Mouse (Mus musculus): ENCODE data around the gene Glis1.

The Glis1 gene

DNA sequence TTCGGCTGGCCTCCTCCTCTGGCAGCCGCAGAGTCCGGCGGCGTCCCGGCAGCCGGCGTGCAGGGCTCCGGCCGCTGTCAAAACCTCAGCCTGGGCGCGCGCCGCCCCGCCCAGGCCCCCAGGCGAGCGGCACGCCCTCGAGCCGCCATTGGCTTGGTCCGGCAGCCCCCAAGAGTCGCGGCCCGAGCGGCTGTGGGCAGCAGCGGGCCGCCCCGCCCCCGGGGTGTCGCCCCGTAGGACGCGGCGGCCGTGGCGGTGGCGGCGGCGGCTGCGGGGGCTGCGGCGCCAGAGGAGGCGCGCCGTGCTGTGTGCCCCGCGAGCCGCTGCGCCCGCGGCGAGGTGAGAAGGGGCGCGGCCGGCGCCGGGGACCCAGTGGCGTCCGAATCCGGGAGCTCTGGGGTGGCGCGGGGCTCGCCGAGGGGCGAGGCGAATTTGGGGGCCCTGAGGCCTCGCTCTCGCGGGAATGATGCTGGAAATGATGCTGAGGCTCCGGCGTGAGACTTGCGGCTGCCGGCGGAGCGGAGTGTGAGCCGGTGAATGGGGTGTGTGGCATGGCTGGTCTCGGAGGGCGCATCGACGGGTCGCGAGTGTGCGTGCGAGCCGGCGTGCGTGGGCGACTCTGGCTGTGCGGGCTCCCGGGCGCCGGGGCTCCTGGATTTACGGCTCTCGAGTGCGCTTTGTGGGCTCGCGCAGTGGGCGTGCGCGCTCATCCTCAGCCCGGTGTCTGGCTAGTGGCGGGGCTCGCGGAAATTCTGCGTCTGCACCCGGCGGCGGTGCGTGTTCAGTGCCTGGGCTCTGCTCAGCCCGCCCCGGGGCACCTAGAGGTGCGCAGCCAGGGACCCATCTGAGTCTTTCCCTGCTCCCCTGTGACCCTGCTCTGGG is at the start of gene Glis1:
TSS of gene Glis1 (plus strand) at position 236 of the 882 bp plus-strand sequence.
- DNase-seq = peak; percentile 62

DNA sequence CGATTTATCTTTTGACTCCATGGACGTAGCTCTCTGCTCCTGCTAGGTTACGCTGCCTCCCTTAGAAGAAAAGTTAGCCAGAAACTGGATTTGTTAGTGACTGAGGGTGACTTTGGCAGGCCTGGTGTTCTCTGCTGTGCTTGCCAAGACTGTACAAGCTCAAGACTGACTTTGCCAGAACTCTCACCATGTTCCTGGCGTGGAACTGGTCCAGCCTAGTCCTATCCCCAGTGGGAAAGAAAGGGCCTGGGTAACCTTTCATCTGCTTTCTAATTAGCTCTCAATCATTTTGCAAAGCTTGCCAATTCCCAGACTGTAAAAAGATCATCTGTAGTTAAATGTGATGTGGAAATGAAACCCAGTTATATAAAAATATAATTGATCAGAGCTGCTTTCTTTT is 47.4 kb upstream of the Glis1 start:
- peak; percentile 10 for DNase-seq

DNA sequence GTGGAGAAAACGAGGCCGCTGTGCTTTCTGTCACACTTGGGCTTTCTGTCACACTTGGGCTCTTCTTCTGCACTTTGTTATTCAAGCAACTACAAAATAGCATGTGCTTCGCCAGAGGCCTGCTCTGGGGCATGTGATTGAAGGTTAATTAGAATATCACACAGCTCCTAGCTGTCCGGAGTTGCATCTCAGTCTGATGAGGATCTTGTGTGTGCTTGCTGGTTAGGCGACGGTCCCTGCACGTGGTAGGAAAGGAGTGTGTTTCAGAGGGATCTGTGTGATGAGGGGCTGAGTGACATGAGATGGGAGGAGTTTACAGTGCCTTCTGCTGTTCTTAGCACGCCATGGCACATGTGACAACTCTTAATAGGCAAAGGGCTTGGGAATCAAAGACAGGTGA is 46.9 kb upstream of the Glis1 start:
- DNase-seq = no peak

DNA sequence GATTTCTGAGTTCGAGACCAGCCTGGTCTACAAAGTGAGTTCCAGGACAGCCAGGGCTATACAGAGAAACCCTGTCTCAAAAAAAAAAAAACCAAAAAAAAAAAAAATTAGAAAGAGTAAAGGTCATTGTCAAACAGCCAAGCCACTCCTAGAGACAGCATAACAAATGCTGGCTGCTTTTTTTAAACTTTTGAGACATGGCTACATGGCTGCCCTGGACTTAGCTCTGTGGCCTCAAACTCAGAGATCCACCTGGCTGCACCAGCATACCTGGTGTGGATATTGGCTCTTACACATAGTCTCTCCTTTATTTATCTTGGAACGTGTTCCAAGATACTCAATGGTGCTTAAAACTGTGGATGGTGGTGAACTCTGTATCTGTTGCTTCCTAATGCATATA is 46.1 kb upstream of the Glis1 start:
- DNase-seq = no peak

DNA sequence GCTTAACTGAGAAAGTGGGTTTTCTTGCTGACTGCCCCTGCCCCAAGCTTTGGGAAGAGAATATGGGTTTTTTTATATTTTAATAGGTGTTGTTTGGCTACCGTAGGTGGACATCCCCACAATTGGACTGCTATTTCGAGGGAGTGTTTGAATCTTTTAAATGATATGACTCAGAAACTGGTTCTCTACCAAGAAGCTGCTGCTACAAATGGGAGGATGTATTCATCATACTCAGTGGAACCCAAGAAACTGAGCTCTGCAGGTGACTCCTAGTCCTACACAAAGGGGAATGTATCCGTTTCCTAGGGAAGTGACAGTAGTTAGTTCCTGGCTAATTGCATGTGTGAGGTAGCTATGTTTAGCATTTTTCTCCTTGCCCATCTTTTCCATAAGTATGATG is 45.0 kb upstream of the Glis1 start:
- DNase-seq = no peak

DNA sequence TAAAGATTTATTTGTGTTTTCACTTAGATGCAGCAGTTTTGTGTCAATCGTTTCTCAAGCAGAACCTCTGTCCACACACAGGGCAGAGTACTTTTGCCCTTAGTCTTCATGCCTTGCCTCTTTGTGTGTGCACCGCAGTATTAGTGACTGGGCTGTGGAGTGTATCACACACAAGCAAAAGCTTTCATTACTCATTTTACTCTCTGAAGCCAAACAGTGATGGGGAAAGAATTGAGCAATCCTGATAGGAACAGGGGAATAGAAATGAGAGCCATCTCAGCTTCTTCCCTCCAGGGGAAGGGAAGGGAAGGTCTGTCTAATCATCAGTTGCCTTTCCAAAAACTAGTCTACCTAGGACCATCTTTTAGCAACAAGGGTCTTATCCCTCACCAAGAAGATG is 40.6 kb upstream of the Glis1 start:
- DNase-seq = no peak

DNA sequence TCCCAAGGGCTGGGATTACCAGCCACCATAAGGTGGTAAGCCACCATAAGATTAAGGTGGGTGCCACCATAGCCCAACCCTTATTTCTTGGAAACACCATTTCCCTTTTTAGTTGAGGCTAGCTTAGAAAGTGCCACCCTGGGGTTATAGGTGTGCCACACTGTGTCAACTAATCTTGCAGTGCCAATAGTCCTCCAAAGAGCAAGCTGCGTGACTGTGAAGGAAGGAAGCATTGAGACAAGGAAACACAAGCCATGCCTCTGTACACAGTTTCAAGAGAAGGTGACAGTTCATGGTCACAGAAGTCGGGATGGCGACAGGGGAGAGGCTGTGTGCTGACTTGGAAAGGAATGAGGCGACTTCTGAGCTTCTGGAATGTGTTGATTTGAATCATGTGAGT is 14.2 kb upstream of the Glis1 start:
- no peak for DNase-seq

DNA sequence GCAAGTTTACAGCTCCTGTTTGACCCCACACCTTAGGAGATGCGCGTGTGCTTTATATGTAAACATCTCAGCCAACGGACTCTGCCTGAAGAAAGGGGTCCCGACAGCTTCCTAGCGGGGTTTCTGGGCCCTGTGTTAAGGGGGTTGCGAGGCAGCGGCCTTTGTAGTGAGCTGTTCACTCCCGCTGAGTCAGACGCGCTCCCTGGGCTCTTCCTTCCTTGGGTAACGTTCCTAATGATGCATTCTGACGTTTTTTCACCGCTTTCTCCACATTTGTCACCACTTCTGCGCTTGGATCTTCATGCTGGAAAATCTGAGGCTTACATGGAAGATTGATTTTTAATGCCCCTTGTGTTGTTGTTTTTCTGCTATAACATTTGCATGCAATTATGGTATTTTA is 12.7 kb upstream of the Glis1 start:
- no peak for DNase-seq

DNA sequence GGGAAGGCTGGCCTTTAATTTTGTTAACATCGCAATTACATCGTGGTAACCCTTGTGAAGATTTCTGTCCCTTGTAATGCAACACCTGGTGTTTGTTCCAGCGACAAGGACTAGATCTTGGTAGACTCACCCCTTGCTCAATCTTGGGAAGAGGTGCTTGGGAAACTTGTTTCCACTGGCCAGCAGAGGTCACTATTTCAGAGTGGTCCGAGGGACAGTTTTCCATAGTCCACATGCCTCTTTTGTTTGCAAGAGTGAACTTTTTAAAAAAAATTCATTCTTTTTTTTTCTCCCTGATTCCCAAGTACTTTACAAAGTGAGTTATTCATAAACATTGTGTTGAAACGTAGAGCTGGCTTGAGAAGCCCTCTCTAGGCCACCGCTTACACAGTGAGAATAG is 12.2 kb upstream of the Glis1 start:
- DNase-seq = peak; percentile 50

DNA sequence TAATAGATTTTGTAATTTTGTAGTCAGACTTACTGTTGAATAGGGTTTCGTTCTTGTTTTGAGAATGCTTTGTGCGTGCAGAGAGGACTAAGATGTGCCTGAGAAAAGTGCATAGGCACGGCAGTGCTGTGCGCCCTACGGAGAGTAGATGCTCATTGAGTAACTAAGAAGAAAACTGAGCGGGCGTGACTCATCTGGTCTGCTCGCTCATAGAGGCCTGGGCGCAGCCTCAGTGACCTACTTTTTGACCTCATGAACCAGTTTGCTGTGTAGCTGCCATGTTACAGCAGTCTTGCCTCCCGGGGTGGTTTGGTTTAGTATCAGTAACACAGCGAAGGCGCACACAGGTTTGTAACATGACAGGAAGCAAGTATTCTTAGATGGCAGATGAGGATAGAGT is 8.8 kb upstream of the Glis1 start:
- no peak for DNase-seq

DNA sequence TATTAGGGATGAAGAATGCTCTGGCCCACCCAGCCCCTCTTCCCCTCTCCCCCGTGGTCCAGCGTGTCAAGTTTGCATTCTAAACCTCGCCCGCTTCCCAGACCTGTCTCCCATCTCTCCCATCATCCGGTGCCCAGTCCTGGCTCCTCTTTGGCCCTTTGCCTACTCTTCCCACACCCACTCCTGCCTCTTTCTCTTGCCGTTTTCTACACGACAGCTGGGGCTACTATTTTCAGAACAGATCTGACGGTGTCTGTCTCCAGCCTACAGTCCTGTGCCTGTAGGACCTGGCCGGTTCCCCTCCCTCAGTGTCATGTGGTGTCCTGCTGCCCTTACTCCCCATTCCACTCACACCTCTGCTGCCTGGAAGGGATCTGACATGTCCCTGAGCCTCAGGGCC is 7.8 kb upstream of the Glis1 start:
- DNase-seq = no peak

DNA sequence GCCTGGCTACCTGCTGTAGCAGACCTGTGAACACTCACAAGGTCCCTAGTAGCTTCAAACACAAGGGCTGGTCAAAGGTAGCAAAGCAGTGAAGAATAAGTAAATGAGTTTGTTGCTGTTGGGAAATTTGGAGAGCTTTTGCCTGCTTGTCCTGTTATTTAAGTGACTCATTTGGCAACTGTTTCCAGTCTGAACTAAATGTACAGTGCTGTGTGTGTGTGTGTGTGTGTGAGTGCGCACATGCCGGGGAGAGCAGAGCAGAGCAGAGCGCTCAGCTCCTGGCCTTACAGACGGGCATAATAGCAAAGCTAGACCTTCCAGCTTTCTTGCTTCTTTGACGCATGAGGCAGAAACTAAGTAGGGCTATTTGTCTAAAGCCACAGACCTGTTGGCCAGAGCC is 1.7 kb upstream of the Glis1 start:
- no peak for DNase-seq

DNA sequence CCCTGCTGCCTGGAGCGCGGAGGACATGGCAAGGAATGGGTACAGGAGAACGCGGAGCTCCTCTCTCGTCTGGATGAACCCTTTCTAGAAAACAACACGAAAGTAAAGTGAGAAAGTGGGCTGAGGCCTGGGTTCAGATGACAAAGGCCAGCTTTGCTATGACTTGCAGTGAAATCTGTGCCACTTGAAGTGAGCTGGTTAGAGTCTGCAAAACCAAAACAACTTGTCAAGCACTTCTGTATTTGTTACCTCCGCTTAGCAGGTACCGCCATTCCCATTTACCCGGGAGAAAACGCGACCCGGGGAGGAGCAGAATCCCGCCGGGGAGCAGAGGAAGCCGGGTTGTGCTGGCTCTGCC is 414 bp upstream of the Glis1 start:
- DNase-seq = no peak

DNA sequence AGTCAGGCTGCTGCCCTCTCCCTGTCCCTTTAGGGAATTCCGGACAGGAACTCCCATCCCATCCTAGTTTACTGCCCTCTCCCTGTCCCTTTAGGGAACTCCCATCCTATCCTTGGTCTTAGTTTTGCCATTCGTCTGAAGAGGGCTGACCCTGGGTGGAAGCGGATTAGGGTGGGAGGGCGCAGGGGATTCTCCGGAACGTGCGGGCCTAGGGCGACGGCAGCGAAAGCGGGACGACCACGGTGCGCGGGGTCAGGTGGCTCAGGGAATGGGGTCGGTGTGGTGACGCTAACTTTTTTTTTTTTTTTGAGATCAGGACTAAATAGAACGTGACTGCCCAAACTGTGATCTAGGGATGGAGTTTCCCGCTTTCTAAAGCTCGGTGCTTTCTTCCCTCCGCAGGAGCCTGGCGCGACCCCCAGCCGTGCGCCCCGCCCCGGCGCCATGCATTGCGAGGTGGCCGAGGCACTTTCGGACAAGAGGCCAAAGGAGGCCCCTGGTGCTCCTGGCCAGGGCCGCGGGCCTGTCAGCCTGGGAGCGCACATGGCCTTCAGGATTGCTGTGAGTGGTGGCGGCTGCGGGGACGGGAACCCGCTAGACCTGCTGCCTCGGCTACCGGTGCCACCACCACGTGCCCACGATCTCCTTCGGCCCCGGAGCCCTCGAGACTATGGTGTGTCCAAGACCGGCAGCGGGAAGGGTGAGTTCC is 1.0 kb downstream of the Glis1 start:
- no peak for DNase-seq

DNA sequence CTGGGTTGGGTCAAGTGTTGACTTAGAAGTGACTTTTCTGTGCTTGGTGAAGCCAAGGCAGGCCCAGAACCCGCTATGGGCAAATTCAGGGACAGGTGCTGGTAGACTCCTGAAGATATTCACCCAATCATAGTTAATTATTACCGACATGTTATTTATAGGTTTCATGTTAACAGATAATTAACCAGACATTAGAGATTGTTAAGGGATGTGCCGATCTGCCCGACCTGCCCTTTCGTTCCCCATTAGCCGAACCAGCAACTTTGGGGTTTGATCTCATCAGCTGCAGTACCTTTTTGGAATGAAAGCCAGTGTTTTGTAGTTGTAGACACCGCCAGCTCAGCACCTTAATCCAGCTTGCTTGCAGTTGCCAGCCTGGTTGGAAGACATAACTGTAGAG is 2.1 kb downstream of the Glis1 start:
- DNase-seq = no peak

DNA sequence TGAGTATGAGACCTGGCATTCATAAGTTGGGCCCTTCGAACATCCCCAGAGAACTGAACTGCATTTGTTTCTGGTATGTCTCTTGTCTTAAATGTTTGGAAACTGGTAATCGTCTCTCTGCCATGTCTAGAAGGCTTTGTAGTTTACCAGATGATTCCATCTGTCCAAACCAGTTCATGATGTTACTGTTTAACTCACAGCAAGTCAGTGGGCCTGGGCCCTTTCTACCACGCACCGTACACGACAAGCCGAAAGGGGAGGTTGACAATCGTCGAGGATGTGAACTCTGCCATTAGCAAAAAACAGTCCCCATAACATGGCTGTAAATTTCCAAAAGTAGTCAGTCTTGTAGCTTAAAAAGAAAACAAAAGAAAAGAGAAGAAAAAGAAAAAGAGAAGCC is 4.3 kb downstream of the Glis1 start:
- no peak for DNase-seq

DNA sequence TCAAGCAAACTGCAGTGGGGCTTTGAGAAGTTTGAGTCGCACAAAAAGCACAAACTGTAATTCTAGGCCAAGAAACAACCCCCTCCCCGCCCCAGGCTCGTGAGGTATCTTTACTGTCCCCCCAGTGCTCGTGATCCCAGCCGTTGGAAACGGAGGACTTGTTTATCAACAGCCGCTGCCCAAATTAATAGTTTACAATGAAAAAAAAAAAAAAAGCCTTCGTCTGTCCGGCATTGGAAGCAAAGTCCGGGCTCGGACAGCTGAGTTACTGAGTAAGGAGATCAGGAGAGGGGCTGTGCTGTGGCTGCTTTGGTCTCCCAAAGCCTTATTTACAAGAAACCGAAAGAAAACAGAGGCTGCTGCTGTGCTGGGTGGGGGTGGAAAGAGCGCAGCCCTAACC is 5.9 kb downstream of the Glis1 start:
- DNase-seq = no peak

DNA sequence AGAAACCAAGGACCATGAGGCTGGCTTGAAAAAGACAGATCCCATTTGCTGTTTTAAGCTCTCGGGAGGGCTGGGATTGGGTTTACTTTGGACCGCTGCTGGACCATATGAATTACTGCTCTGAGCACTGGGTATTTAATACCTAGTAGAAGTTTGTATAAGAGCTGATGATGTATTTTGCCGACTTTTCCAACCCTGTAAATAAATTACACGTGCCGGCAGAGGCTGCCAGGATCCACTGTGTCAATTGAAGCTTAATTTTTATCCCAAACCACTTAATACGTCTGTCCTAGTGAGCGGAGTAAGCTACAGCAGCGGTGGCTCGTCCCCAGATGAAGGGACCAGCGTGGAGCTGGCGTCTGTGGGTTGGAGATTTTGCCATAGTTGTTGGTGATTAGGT is 7.9 kb downstream of the Glis1 start:
- DNase-seq = no peak

DNA sequence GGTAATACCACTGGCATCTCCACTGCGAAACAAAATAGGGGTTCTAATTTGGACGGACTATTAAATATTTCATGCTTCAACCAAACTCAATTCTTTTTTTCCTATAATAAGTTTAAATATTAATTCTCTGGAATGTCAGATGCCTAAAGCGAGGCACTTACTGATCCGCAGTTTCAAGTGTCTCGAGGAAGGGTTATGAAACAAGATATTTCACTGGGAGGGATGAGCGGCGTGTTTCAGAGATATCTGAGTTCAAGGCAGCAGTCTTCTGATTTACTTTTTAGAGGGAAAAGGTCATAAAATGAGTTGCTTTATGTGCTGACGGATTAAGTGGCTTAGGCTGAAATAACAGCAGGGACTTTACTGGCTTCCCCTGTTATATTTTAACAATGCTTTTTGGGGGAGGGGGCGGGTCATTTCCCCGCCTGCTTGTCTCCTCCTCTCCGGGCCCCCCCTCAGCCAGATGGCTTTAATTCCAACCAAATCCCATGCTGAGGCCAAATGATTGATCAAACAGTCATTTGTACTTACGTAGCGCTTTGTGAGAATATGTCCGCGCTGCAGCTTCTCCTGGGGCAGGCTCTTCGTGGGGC is 8.6 kb downstream of the Glis1 start:
- DNase-seq = no peak

DNA sequence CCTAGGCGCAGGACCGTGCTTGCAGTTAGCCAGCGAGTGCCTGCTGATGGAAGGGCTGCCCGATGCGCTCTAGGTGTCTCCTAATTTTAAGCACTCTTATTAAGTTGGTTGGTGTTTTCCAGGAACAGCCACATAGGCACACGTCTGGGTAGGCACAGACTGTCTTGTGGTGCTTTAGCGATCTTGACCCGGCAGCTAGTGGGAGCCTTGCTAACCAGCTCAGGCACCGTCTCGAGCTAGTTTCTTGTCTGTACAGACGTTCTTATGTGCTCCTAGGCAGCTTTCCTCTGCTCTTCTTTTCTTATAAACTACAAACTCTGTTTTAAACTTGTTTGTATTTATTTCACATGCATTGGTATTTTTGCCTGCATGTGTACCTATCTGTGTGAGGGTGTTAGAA is 9.2 kb downstream of the Glis1 start:
- DNase-seq = no peak

DNA sequence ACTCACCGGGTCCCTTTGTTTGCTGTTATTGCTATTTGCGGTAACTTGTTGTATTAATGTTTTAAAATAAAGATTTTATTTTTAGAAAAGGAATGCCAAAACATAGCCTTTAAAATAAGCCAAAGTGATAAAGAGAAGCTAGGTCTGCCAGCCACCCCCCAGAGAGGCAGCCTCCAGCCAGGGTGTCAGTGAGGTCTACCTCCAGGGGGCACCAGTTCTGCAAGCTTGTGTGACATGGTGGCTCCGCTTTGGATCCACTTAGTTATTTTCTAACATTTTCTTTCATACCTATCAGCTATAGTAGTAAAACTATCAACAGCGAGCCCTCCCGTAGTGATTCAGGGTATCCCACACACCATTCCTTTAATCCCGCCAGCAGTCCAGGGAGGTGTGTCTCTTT is 14.1 kb downstream of the Glis1 start:
- DNase-seq = peak; percentile 14

DNA sequence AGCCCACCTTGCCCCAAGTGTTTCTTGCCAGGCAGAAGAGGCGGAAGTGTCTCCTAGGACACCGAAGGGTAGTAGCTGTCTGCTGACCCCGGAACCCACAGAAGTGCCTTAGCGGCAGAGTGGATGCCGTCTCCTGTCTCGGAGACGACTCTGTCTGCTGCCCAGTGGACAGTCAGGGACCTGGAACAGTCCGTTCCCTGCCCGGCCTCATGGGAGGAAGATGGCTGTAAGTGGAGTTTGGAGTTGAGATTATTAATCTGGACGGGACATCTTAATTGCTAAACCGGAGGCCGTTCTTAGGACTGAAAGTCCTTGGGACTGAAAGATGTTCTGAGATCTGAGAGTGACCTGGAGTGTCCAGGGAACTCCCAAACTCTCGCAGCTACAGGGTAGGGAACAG is 15.1 kb downstream of the Glis1 start:
- no peak for DNase-seq

DNA sequence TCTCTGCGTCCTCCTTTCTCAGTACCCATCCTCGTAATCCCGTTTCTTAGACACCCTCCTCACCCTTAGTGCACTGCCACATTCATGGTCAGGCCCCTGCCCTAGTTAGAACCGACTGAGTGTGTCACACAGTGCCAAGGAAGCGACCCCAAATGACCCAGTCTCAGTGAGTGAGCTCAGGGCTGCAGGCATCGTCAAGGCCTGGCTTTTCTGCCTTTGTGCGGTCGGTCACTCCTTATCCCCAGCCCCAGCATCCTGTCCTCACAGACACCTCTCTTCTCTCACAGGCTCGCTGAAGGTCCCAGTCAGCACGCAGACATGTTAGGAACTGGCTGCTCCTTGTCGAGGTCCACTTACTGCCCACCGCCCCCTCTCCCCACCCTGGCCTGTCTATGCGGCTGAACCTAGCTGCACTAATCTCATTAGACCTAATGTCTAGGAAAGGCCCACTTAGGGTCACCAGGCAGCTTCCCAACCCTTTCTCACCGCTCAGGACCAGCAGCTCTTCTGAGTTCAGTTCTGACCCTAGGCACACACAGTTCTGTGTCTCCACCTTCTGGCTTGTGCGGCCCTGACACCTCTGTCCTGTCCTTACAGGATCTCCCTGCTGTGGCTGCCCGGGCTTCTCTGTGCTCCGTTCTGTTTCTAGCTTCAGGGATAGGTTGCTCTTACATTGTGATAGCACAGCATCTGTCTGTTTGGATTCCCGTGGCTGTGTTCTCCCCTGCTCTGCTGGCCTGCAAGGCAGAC is 18.1 kb downstream of the Glis1 start:
- no peak for DNase-seq
